Mouse (Mus musculus) liver, embryonic 11.5 days (tissue): ENCODE measurements around the gene Dlec1. TPM values are rescaled to one million over a fixed set of nuclear protein-coding genes. Genes with fewer than 3 reads are reported as not detected.

Experiments used
- ATAC-seq: fragments of 200-750 bp; cut with Nextera tagmentation; replicated peaks from 2 replicates; pipeline ENCODE4 v1.8.0; 2017; ENCODE audit warnings: moderate number of reproducible peaks, mild to moderate bottlenecking, moderate TSS enrichment, moderate library complexity; ENCODE audit not compliant: low FRiP score
- DNase-seq: peaks from one replicate; pipeline ENCODE4 v3.0.0-alpha.2; 2017; ENCODE audit warnings: low spot score
- H3K27ac ChIP-seq: fragments of 300-500 bp; sonication (generic); 2 replicates; pipeline ENCODE4 v1.5.1; 2014; ENCODE audit warnings: mild to moderate bottlenecking, low read depth, low read length, control low read depth
- H3K27me3 ChIP-seq: fragments of 300-500 bp; sonication (generic); replicated peaks from 2 replicates; pipeline ENCODE4 v1.6.1; 2014; ENCODE audit warnings: low read length, mixed read lengths; ENCODE audit not compliant: control insufficient read depth, insufficient read depth
- H3K36me3 ChIP-seq: fragments of 300-500 bp; sonication (generic); 2 replicates; pipeline ENCODE4 v1.6.1; 2014; ENCODE audit warnings: mild to moderate bottlenecking, low read length, moderate library complexity, mixed read lengths; ENCODE audit not compliant: control insufficient read depth, insufficient read depth
- H3K4me1 ChIP-seq: fragments of 300-500 bp; sonication (generic); replicated peaks from 2 replicates; pipeline ENCODE4 v1.6.1; 2014; ENCODE audit warnings: low read length, mixed read lengths; ENCODE audit not compliant: control insufficient read depth, insufficient read depth
- H3K4me2 ChIP-seq: fragments of 300-500 bp; sonication (generic); 2 replicates; pipeline ENCODE4 v1.6.1; 2014; ENCODE audit warnings: mild to moderate bottlenecking, control low read depth, moderate library complexity
- H3K4me3 ChIP-seq: fragments of 300-500 bp; sonication (generic); 2 replicates; pipeline ENCODE4 v1.5.1; 2014; ENCODE audit warnings: low read depth, low read length, control low read depth
- H3K9ac ChIP-seq: fragments of 300-500 bp; sonication (generic); 2 replicates; pipeline ENCODE4 v1.6.1; 2014; ENCODE audit warnings: low read depth, low read length, control low read depth
- H3K9me3 ChIP-seq: fragments of 300-500 bp; sonication (generic); 2 replicates; pipeline ENCODE4 v1.6.1; 2016; ENCODE audit warnings: low read length, inconsistent platforms, mixed read lengths; ENCODE audit not compliant: control insufficient read depth
- WGBS: fragments of 180-500 bp; shearing (Covaris S2); extraction: QIAGEN DNeasy Blood & Tissue Kit; methylation state at CpG from one replicate; pipeline ENCODE4 v1.1.7; 2014; 5-methylcytosine and 5-hydroxymethylcytosine counted together
- polyA plus RNA-seq: library from polyadenylated mRNA; unstranded; fragments of >200 nt; fragmentation: Nextera tagmentation; extraction: Ambion mirVana; gene quantifications from 2 replicates; pipeline ENCODE4 v1.2.1, GENCODE M21; 2014

Dlec1 gene
- polyA plus RNA-seq, 1 experiment from 2014 or later: 0.34 TPM

- Histone ChIP-seq H3K27ac (no peak overlapping the region), H3K9ac (no peak overlapping the region), H3K9me3 (no peaks in the 10 kb centered on the region), H3K4me2 (no peak overlapping the region), H3K27me3 (no peaks in the 10 kb centered on the region), H3K4me3 (no peak overlapping the region), H3K4me1 (no peaks in the 10 kb centered on the region), H3K36me3 (no peaks in the 10 kb centered on the region)
- 38% methylated on average over 11 of the region's 11 CpGs for WGBS
- ATAC-seq (no peak), DNase-seq (no peak)
These were observed 90.1 kb downstream of the Dlec1 start for GRCm38 (mm10) chr9:119192202-119192990.

Other genes starting within 250 kb of the Dlec1 start
- 8.2 and 8.4 TPM in 2 replicates for gene Ctdspl, start 176.0 kb upstream of the Dlec1 start, polyA plus RNA-seq
- 20.0 and 22.7 TPM in 2 replicates for gene Vill, start 49.7 kb upstream of the Dlec1 start, polyA plus RNA-seq
- 4.9 and 5.5 TPM in 2 replicates for gene Plcd1, start 9.0 kb upstream of the Dlec1 start, polyA plus RNA-seq
- 0.34 and 0.63 TPM in 2 replicates for gene Acaa1b, start 54.6 kb downstream of the Dlec1 start, polyA plus RNA-seq
- not detected in 2 replicates for gene Gm47289, start 56.7 kb downstream of the Dlec1 start, polyA plus RNA-seq
- gene Slc22a13, start 106.6 kb downstream of the Dlec1 start, polyA plus RNA-seq: not detected in 2 replicates
- gene Oxsr1, start 219.9 kb downstream of the Dlec1 start, polyA plus RNA-seq: 14.2 TPM in 2 replicates
- gene Acaa1a, start 237.2 kb downstream of the Dlec1 start, polyA plus RNA-seq: 58.8 and 61.2 TPM in 2 replicates
- 28.6 and 30.6 TPM in 2 replicates for gene Myd88, start 238.9 kb downstream of the Dlec1 start, polyA plus RNA-seq